Mouse (Mus musculus) lung, postnatal 0 days (tissue): ENCODE results near the gene Rai1.

Experiments used
- CTCF ChIP-seq: IDR thresholded peaks from 2 replicates; pipeline ENCODE4 v1.5.1; 2016; ENCODE audit warnings: antibody characterized with exemption, mild to moderate bottlenecking
- EP300 ChIP-seq: IDR thresholded peaks from 2 replicates; pipeline ENCODE4 v1.6.1; 2016; ENCODE audit warnings: antibody characterized with exemption, mild to moderate bottlenecking, control low read depth

- TF ChIP-seq CTCF (no peak), EP300 (no peak)
These were observed 1.2 kb upstream of the Rai1 start for GRCm38 (mm10) chr11:60103567-60103966.
